Mouse (Mus musculus) ES-Bruce4 (cell line): ENCODE results near the gene Pcbp3. TPM values are rescaled to one million over a fixed set of nuclear protein-coding genes. Genes with fewer than 3 reads are reported as not detected.

ENCODE experiments used
- H3K27ac ChIP-seq: 2 replicates; pipeline ENCODE4 v1.5.1; 2012; ENCODE audit warnings: low read length, inconsistent platforms; ENCODE audit not compliant: insufficient read depth
- H3K27me3 ChIP-seq: 2 replicates; pipeline ENCODE4 v1.6.1; 2012; ENCODE audit warnings: mild to moderate bottlenecking, low read length, inconsistent platforms; ENCODE audit not compliant: control insufficient read depth, poor library complexity, insufficient read depth, severe bottlenecking
- H3K36me3 ChIP-seq: 2 replicates; pipeline ENCODE4 v1.6.1; 2012; ENCODE audit warnings: inconsistent platforms, mild to moderate bottlenecking, low read length, moderate library complexity; ENCODE audit not compliant: control insufficient read depth, poor library complexity, insufficient read depth, severe bottlenecking
- H3K4me1 ChIP-seq: one replicate; pipeline ENCODE4 v1.8.1; 2011; ENCODE audit warnings: low read length; ENCODE audit not compliant: control insufficient read depth, insufficient read depth
- H3K4me3 ChIP-seq: 2 replicates; pipeline ENCODE4 v1.5.1; 2011; ENCODE audit warnings: low read depth, mild to moderate bottlenecking, low read length
- H3K9ac ChIP-seq: 2 replicates; pipeline ENCODE4 v1.6.1; 2012; ENCODE audit warnings: low read depth, mild to moderate bottlenecking, inconsistent platforms; ENCODE audit not compliant: poor library complexity, severe bottlenecking
- H3K9me3 ChIP-seq: replicated peaks from 2 replicates; pipeline ENCODE4 v1.6.1; 2012; ENCODE audit warnings: mild to moderate bottlenecking, low read length, inconsistent platforms; ENCODE audit not compliant: control insufficient read depth, poor library complexity, insufficient read depth, severe bottlenecking
- CTCF ChIP-seq: IDR thresholded peaks from one replicate; pipeline ENCODE4 v1.8.1; 2011; ENCODE audit warnings: low read depth, low read length
- EP300 ChIP-seq: IDR thresholded peaks from 2 replicates; pipeline ENCODE4 v1.6.1; 2011; ENCODE audit warnings: low read depth, low read length; ENCODE audit not compliant: insufficient read depth
- POLR2A ChIP-seq: IDR thresholded peaks from one replicate; pipeline ENCODE4 v1.8.1; 2011; ENCODE audit warnings: low read length; ENCODE audit not compliant: insufficient read depth
- polyA plus RNA-seq: library from polyadenylated mRNA; stranded (reverse); fragments of >200 nt; gene quantifications from 2 replicates; pipeline ENCODE4 v1.2.4, GENCODE M21; 2011; ENCODE audit warnings: low read depth; ENCODE audit not compliant: missing spikeins, insufficient read depth, insufficient read length

The Pcbp3 gene
- polyA plus RNA-seq, 1 experiment, result 28.1 TPM

GRCm38 (mm10) chr10:76835497-76836357 lies 126.0 kb downstream of the Pcbp3 start:
- TF ChIP-seq CTCF (peak; percentile 98), POLR2A (no peak), EP300 (no peak)

GRCm38 (mm10) chr10:76832841-76833240 lies 128.8 kb downstream of the Pcbp3 start:
- Histone ChIP-seq H3K9me3 (no peaks in the 10 kb centered on the region), H3K4me3 (no peak overlapping the region), H3K4me1 (no peaks in the 10 kb centered on the region), H3K27ac (no peak overlapping the region), H3K36me3 (no peaks in the 10 kb centered on the region), H3K27me3 (no peaks in the 10 kb centered on the region), H3K9ac (no peak overlapping the region)
- no peak for TF ChIP-seq EP300
- no peak for TF ChIP-seq POLR2A
- no peak for TF ChIP-seq CTCF

More at GRCm38 (mm10) chr10:76835497-76836357, 126.0 kb downstream of the Pcbp3 start:
- H3K4me1 ChIP-seq, result no peaks in the 10 kb centered on the region
- no peaks in the 10 kb centered on the region for H3K36me3 ChIP-seq
- no peaks in the 10 kb centered on the region for H3K9me3 ChIP-seq
- H3K9ac ChIP-seq, result no peak overlapping the region
- H3K27ac ChIP-seq, result no peak overlapping the region
- no peaks in the 10 kb centered on the region for H3K27me3 ChIP-seq
- no peak overlapping the region for H3K4me3 ChIP-seq

- no peak overlapping the region for H3K4me3 ChIP-seq
- H3K9ac ChIP-seq, result no peak overlapping the region
- H3K9me3 ChIP-seq, result no peaks in the 10 kb centered on the region
- H3K27me3 ChIP-seq, result no peaks in the 10 kb centered on the region
- no peaks in the 10 kb centered on the region for H3K36me3 ChIP-seq
- TF ChIP-seq EP300 (no peak), POLR2A (no peak), CTCF (no peak)
- H3K4me1 ChIP-seq, result no peaks in the 10 kb centered on the region
- no peak overlapping the region for H3K27ac ChIP-seq
Observed at GRCm38 (mm10) chr10:76831915-76832314, 129.8 kb downstream of the Pcbp3 start.

GRCm38 (mm10) chr10:76831151-76831550 lies 130.5 kb downstream of the Pcbp3 start:
- no peaks in the 10 kb centered on the region for H3K4me1 ChIP-seq
- TF ChIP-seq CTCF (no peak), POLR2A (no peak), EP300 (no peak)
- no peaks in the 10 kb centered on the region for H3K36me3 ChIP-seq
- no peak overlapping the region for H3K9ac ChIP-seq
- no peaks in the 10 kb centered on the region for H3K27me3 ChIP-seq
- no peak overlapping the region for H3K27ac ChIP-seq
- no peak overlapping the region for H3K4me3 ChIP-seq
- H3K9me3 ChIP-seq, result no peaks in the 10 kb centered on the region

- TF ChIP-seq CTCF (no peak), POLR2A (no peak)
- Histone ChIP-seq H3K9me3 (no peaks in the 10 kb centered on the region), H3K27me3 (no peaks in the 10 kb centered on the region), H3K36me3 (no peaks in the 10 kb centered on the region), H3K27ac (no peak overlapping the region), H3K9ac (no peak overlapping the region), H3K4me3 (no peak overlapping the region), H3K4me1 (no peaks in the 10 kb centered on the region)
Observed at GRCm38 (mm10) chr10:76828936-76829335, 132.8 kb downstream of the Pcbp3 start.

- no peaks in the 10 kb centered on the region for H3K27me3 ChIP-seq
- peaks cover 4% of the 10 kb centered on the region for H3K4me1 ChIP-seq
- H3K4me3 ChIP-seq, result no peak overlapping the region
- H3K27ac ChIP-seq, result no peak overlapping the region
- TF ChIP-seq EP300 (no peak), CTCF (no peak), POLR2A (no peak)
- no peak overlapping the region for H3K9ac ChIP-seq
- H3K9me3 ChIP-seq, result no peaks in the 10 kb centered on the region
- no peaks in the 10 kb centered on the region for H3K36me3 ChIP-seq
Observed at GRCm38 (mm10) chr10:76822698-76823097, 139.0 kb downstream of the Pcbp3 start.
